In genomic region chr6:101362728-101363127, GRCm38 (mm10) we compare ENCODE assay signal across 32 mouse cellular contexts. TPM values are rescaled to one million over a fixed set of nuclear protein-coding genes. Genes with fewer than 3 reads are reported as not detected.
A peak's percentile ranks its signal among the peaks of the same experiment; 100 is the strongest.
DNase-seq lines count a peak whose midpoint lies in the region; ATAC-seq and TF ChIP-seq lines count a peak whose summit lies in the region.
"Had no signal": no experiment of that assay in that cellular context is flagged by ENCODE, and none has a peak within 500 bp of the region (broad histone marks: within the 10 kb centered on the region; RNA-seq: fewer than 3 reads in every experiment).

No protein-coding gene starts in this region.

- H3K79me2 ChIP-seq in heart, adult 2 months (replicated peaks; ENCODE audit: control insufficient read depth, insufficient read depth, low read length) = no peaks in the 10 kb centered on the region

- peaks cover 4% of the 10 kb centered on the region; the same call in 1 of the 2 replicates for H3K36me3 ChIP-seq in heart, adult 2 months (ENCODE audit: control insufficient read depth, insufficient read depth, low read length)
- no peaks in the 10 kb centered on the region for H3K36me3 ChIP-seq in lung, embryonic 15.5 days
- 0 out of 2 replicates have a peak, but pooled peaks cover 4% of the 10 kb centered on the region for H3K36me3 ChIP-seq in heart, embryonic 15.5 days
- H3K36me3 ChIP-seq in midbrain, embryonic 10.5 days = 0 out of 2 replicates have a peak, but pooled peaks cover 4% of the 10 kb centered on the region
- H3K36me3 ChIP-seq: forebrain, embryonic 12.5 days; liver, embryonic 12.5 days; neural tube, embryonic 12.5 days had no signal

- 0 out of 2 replicates have a peak, but pooled peaks have one; percentile 64 for TF ChIP-seq EP300 in heart, adult 2 months (IDR thresholded peaks at IDR 0.05; ENCODE audit: insufficient read depth, low read depth, low read length)

- H3K4me2 ChIP-seq in lung, embryonic 15.5 days = no peak overlapping the region
- H3K4me2 ChIP-seq in heart, embryonic 15.5 days = no peak overlapping the region
- H3K4me2 ChIP-seq: forebrain, embryonic 12.5 days; limb, embryonic 13.5 days; liver, embryonic 12.5 days; midbrain, embryonic 11.5 days; neural tube, embryonic 12.5 days had no signal

- ATAC-seq in lung, embryonic 15.5 days (ENCODE audit: borderline replicate concordance, extremely low read depth, low FRiP score, low TSS enrichment) = no peak
- no peak for ATAC-seq in heart, embryonic 15.5 days (replicated peaks; ENCODE audit: insufficient number of reproducible peaks, insufficient read depth, low FRiP score, low read depth)
- ATAC-seq: CD4-positive, CD25-positive, alpha-beta regulatory T cell, adult 4 months; forebrain, postnatal 0 days; hindbrain, embryonic 16.5 days; liver, embryonic 12.5 days; midbrain, embryonic 16.5 days had no signal

- intact Hi-C loops in heart, adult 2 months (cut with DNase I) = loop anchor here (5.0 kb wide), 1 partner anchor 35 kb away; no protein-coding TSS in a partner anchor

- H3K4me1 ChIP-seq in heart, adult 2 months (ENCODE audit: control insufficient read depth, insufficient read depth, low read length) = peaks cover 8% of the 10 kb centered on the region
- H3K4me1 ChIP-seq in lung, embryonic 15.5 days = peaks cover 72% of the 10 kb centered on the region
- H3K4me1 ChIP-seq in embryonic fibroblast, embryonic 13.5 days (ENCODE audit: control insufficient read depth, insufficient read depth, low read length) = peaks cover 25% of the 10 kb centered on the region
- H3K4me1 ChIP-seq in heart, embryonic 15.5 days (replicated peaks) = peaks cover 82% of the 10 kb centered on the region
- H3K4me1 ChIP-seq in midbrain, embryonic 10.5 days = peaks cover 25% of the 10 kb centered on the region

- 40% methylated on average over 5 of the region's 5 CpGs for WGBS in heart, adult 2 months
- WGBS in lung, embryonic 15.5 days = 41% methylated on average over 5 of the region's 5 CpGs
- WGBS in heart, embryonic 15.5 days = 22% methylated on average over 5 of the region's 5 CpGs
- 88% methylated on average over 5 of the region's 5 CpGs for WGBS in midbrain, embryonic 10.5 days

- TF ChIP-seq POLR2A in heart, adult 2 months (IDR thresholded peaks at IDR 0.05; ENCODE audit: insufficient read depth, low read depth, low read length) = no peak
- TF ChIP-seq POLR2A in embryonic fibroblast, embryonic 13.5 days (IDR thresholded peaks at IDR 0.05; ENCODE audit: low read depth, low read length) = no peak

- no peak for DNase-seq in heart, adult 2 months
- no peak for DNase-seq in heart, adult 8-10 months (ENCODE audit: low spot score)
- no peak for DNase-seq in lung, postnatal 4 days
- no peak for DNase-seq in midbrain, embryonic 10.5 days (ENCODE audit: low spot score)
- DNase-seq in kidney, adult 8-10 months = no peak
- DNase-seq: adrenal gland, postnatal 25 days; cerebellum, adult 11-12 months; cerebellum, postnatal 10 days; forebrain, postnatal 0 days; gastrocnemius, postnatal 10 days; kidney, adult 18-20 months; kidney, postnatal 36 days; lung, postnatal 14 days; right cerebral cortex, adult 18-20 months; spleen, adult 18-20 months; thymus, adult 2 months; thymus, postnatal 36 days had no signal

- H3K27ac ChIP-seq in heart, adult 2 months = peak overlapping the region; percentile 51
- H3K27ac ChIP-seq in lung, embryonic 15.5 days = peak overlapping the region; percentile 39
- peak overlapping the region; percentile 94 for H3K27ac ChIP-seq in embryonic fibroblast, embryonic 13.5 days (ENCODE audit: insufficient read depth, low read length)
- H3K27ac ChIP-seq in heart, embryonic 15.5 days = peak overlapping the region; percentile 61
- no peak overlapping the region for H3K27ac ChIP-seq in midbrain, embryonic 10.5 days (replicated peaks)
- H3K27ac ChIP-seq: forebrain, embryonic 12.5 days; layer of hippocampus, adult 2 months; left cerebral cortex, adult 2 months; limb, embryonic 13.5 days; liver, embryonic 12.5 days; neural tube, embryonic 12.5 days had no signal

- no peaks in the 10 kb centered on the region for H3K27me3 ChIP-seq in heart, adult 2 months (ENCODE audit: control insufficient read depth, insufficient read depth, low read length)
- H3K27me3 ChIP-seq in lung, embryonic 15.5 days = no peaks in the 10 kb centered on the region
- H3K27me3 ChIP-seq in heart, embryonic 15.5 days = no peaks in the 10 kb centered on the region
- H3K27me3 ChIP-seq in midbrain, embryonic 10.5 days (ENCODE audit: low read depth, poor library complexity, severe bottlenecking) = peaks cover 24% of the 10 kb centered on the region
- H3K27me3 ChIP-seq: limb, embryonic 13.5 days; liver, embryonic 12.5 days; neural tube, embryonic 12.5 days had no signal

- peak overlapping the region; percentile 31; the same call in 1 of the 2 replicates for H3K9ac ChIP-seq in heart, adult 2 months (ENCODE audit: low read depth, low read length)
- no peak overlapping the region for H3K9ac ChIP-seq in lung, embryonic 15.5 days
- no peak overlapping the region for H3K9ac ChIP-seq in heart, embryonic 15.5 days
- H3K9ac ChIP-seq: forebrain, embryonic 12.5 days; forebrain, postnatal 0 days; limb, embryonic 13.5 days; liver, embryonic 12.5 days; neural tube, embryonic 12.5 days had no signal

- TF ChIP-seq CTCF in heart, adult 2 months (IDR thresholded peaks at IDR 0.05) = no peak
- no peak for TF ChIP-seq CTCF in embryonic fibroblast, embryonic 13.5 days (IDR thresholded peaks at IDR 0.05; ENCODE audit: borderline replicate concordance, insufficient read depth, low read length)

- H3K4me3 ChIP-seq in heart, adult 2 months = no peak overlapping the region
- no peak overlapping the region for H3K4me3 ChIP-seq in lung, embryonic 15.5 days
- no peak overlapping the region for H3K4me3 ChIP-seq in embryonic fibroblast, embryonic 13.5 days (ENCODE audit: insufficient read depth, low read length)
- no peak overlapping the region for H3K4me3 ChIP-seq in heart, embryonic 15.5 days
- no peak overlapping the region for H3K4me3 ChIP-seq in midbrain, embryonic 10.5 days
- H3K4me3 ChIP-seq: forebrain, embryonic 12.5 days; layer of hippocampus, adult 2 months; left cerebral cortex, adult 2 months; limb, embryonic 13.5 days; liver, embryonic 12.5 days; neural tube, embryonic 12.5 days had no signal

- no peaks in the 10 kb centered on the region for H3K9me3 ChIP-seq in lung, embryonic 15.5 days
- no peaks in the 10 kb centered on the region for H3K9me3 ChIP-seq in heart, embryonic 15.5 days (replicated peaks)
- H3K9me3 ChIP-seq in midbrain, embryonic 10.5 days (replicated peaks) = no peaks in the 10 kb centered on the region
- H3K9me3 ChIP-seq: forebrain, embryonic 12.5 days; limb, embryonic 13.5 days; liver, embryonic 12.5 days; neural tube, embryonic 12.5 days had no signal

RNA-seq across cellular contexts. Expression of gene Pdzrn3, which starts 15.0 kb away (rescaled TPM):
- total RNA-seq in heart, adult 2 months (2021) = 10 to 100 TPM; 28.7 to 32.2 TPM
- polyA plus RNA-seq in heart, adult 2 months (2012; rRNA removed) = 19.3 and 21.8 TPM in 2 replicates
- 10 to 100 TPM; 25.9 to 30.4 (median 28.3) TPM for total RNA-seq in heart, adult 8-10 months (2022)
- 9.7 and 11.0 TPM in 2 replicates for polyA plus RNA-seq in lung, embryonic 15.5 days (2015; fragmentation: Nextera tagmentation; extraction: Ambion mirVana)
- polyA plus RNA-seq in embryonic fibroblast, embryonic 13.5 days (2011; ENCODE audit: insufficient read length, low read depth, missing spikeins) = 65.4 and 67.9 TPM in 2 replicates
- 12.8 and 13.1 TPM in 2 replicates for polyA plus RNA-seq in heart, embryonic 15.5 days (2015; fragmentation: Nextera tagmentation; extraction: Ambion mirVana)
- polyA plus RNA-seq in midbrain, embryonic 10.5 days (2016; fragmentation: Nextera tagmentation; extraction: Ambion mirVana) = 5.4 and 6.1 TPM in 2 replicates
- total RNA-seq: common myeloid progenitor, adult 5-6 weeks; granulocyte monocyte progenitor cell, adult 5-6 weeks had no signal
- polyA plus RNA-seq: CD4-positive, CD25-positive, alpha-beta regulatory T cell, adult 4 months had no signal
